Mouse (Mus musculus) limb, embryonic 14.5 days (tissue): ENCODE results near the gene Camk1g. TPM values are rescaled to one million over a fixed set of nuclear protein-coding genes. Genes with fewer than 3 reads are reported as not detected.

Source experiments
- ATAC-seq: fragments of 200-750 bp; cut with Nextera tagmentation; 2 replicates; pipeline ENCODE4 v1.8.0; 2017; ENCODE audit warnings: low read depth, moderate number of reproducible peaks, moderate TSS enrichment; ENCODE audit not compliant: low FRiP score
- DNase-seq: peaks from one replicate; pipeline ENCODE4 v3.0.0-alpha.2; 2015; ENCODE audit warnings: low spot score
- H3K27ac ChIP-seq: fragments of 300-500 bp; sonication (generic); replicated peaks from 2 replicates; pipeline ENCODE4 v1.5.1; 2014; ENCODE audit warnings: low read depth, mild to moderate bottlenecking, low read length, moderate library complexity, mixed read lengths
- H3K27me3 ChIP-seq: fragments of 300-500 bp; sonication (generic); 2 replicates; pipeline ENCODE4 v1.6.1; 2014; ENCODE audit warnings: low read length, mixed read lengths; ENCODE audit not compliant: control insufficient read depth, insufficient read depth
- H3K36me3 ChIP-seq: fragments of 300-500 bp; sonication (generic); 2 replicates; pipeline ENCODE4 v1.6.1; 2014; ENCODE audit warnings: mild to moderate bottlenecking, low read length, moderate library complexity, mixed read lengths; ENCODE audit not compliant: control insufficient read depth, insufficient read depth
- H3K4me1 ChIP-seq: fragments of 300-500 bp; sonication (generic); 2 replicates; pipeline ENCODE4 v1.6.1; 2014; ENCODE audit warnings: antibody characterized with exemption, low read length, mixed read lengths; ENCODE audit not compliant: control insufficient read depth, insufficient read depth
- H3K4me2 ChIP-seq: fragments of 300-500 bp; sonication (generic); replicated peaks from 2 replicates; pipeline ENCODE4 v1.6.1; 2014; ENCODE audit warnings: low read depth, mild to moderate bottlenecking, low read length, moderate library complexity; ENCODE audit not compliant: severe bottlenecking
- H3K4me3 ChIP-seq: fragments of 300-500 bp; sonication (generic); replicated peaks from 2 replicates; pipeline ENCODE4 v1.5.1; 2014; ENCODE audit warnings: low read length
- H3K9ac ChIP-seq: fragments of 300-500 bp; sonication (generic); 2 replicates; pipeline ENCODE4 v1.6.1; 2014; ENCODE audit warnings: mild to moderate bottlenecking, low read depth, low read length, moderate library complexity; ENCODE audit not compliant: severe bottlenecking
- H3K9me3 ChIP-seq: fragments of 300-500 bp; sonication (generic); 2 replicates; pipeline ENCODE4 v1.6.1; 2016; ENCODE audit warnings: low read length; ENCODE audit not compliant: control insufficient read depth
- POLR2A ChIP-seq: fragments of 200-500 bp; IDR thresholded peaks from 2 replicates; pipeline ENCODE4 v1.8.0; 2012; ENCODE audit warnings: inconsistent platforms, mild to moderate bottlenecking, moderate library complexity, borderline replicate concordance; ENCODE audit not compliant: insufficient read depth, insufficient read length; ENCODE audit errors: extremely low read depth
- WGBS: fragments of 180-500 bp; shearing (Covaris S2); extraction: QIAGEN DNeasy Blood & Tissue Kit; methylation state at CpG from one replicate; pipeline ENCODE4 v1.1.7; 2014; 5-methylcytosine and 5-hydroxymethylcytosine counted together
- polyA plus RNA-seq, 2 experiments: library from polyadenylated mRNA; depleted of rRNA in 1 of 2; stranded (reverse) in 1 of 2; unstranded in 1 of 2; fragments of >200 nt; fragmentation: Nextera tagmentation in 1 of 2; extraction: Ambion mirVana in 1 of 2; gene quantifications; 2 replicates each; pipeline versions ENCODE4 v1.2.1 to v1.2.3; 2012 to 2014

The Camk1g gene
- polyA plus RNA-seq, 2 experiments: 9.1 to 9.8 TPM

DNA sequence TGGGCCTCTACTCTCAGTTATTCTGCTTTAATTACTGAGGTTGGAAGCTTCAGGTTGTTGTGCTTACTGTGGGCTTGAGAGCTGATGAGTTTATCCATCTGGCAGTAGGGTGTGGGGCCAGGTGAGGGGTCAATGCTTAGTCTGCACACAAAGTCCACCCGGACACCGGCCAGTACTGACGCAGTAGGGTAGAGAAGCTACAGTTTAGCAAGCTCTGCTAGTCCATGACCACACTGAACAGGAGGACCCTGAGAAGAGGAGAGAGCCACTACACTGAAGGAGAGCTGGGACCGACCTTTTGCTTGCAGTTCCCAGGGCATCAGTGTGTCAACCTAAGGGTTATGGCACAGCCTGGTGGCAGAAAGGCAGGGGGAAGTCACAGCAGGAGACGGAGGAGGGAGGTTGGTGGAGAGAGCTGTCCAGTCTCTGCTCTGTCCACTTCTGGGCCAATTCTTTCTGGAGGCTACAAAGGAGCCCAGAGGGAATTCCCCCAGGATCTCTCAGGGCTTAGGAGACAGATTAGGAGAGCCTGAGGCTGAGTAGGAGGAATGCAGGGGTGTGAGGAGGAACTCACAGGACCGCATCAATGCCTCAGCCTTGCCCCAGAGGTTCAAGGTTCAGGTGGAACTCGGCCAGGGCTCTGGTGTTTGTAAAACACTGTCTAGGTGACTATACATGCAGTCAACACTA, 43.5 kb downstream of the Camk1g start:
- Histone ChIP-seq H3K36me3 (no peaks in the 10 kb centered on the region), H3K4me3 (no peak overlapping the region), H3K27ac (no peak overlapping the region), H3K4me1 (no peaks in the 10 kb centered on the region), H3K4me2 (no peak overlapping the region), H3K9me3 (no peaks in the 10 kb centered on the region), H3K9ac (no peak overlapping the region), H3K27me3 (no peaks in the 10 kb centered on the region)
- DNase-seq: no peak
- 71% methylated on average over 7 of the region's 7 CpGs for WGBS
- ATAC-seq: no peak
- TF ChIP-seq POLR2A: no peak

DNA sequence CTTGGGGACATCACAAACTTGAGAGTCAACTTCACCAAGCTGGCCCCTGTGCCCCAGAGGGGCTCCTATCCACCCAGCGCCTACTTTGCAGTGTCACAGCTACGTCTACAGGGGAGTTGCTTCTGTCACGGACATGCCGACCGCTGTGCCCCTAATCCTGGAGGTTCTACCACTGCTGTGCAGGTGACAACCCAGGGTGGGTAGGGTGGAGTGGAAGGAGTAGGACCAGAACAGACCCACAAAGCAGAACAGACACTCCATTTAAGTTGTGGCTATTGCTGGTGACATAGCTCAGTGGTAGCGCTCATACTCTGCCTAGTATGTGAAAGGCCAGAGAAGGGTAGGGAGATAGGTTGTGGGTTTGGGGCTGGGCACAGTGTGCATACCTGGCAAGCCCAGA, 44.2 kb downstream of the Camk1g start:
- H3K4me2 ChIP-seq: no peak overlapping the region
- H3K4me1 ChIP-seq: no peaks in the 10 kb centered on the region
- H3K36me3 ChIP-seq: no peaks in the 10 kb centered on the region
- no peak for ATAC-seq
- no peak overlapping the region for H3K27ac ChIP-seq
- no peaks in the 10 kb centered on the region for H3K27me3 ChIP-seq
- H3K4me3 ChIP-seq: no peak overlapping the region
- H3K9ac ChIP-seq: no peak overlapping the region
- WGBS: 86% methylated on average over 6 of the region's 6 CpGs
- no peaks in the 10 kb centered on the region for H3K9me3 ChIP-seq
- no peak for DNase-seq
- TF ChIP-seq POLR2A: no peak

DNA sequence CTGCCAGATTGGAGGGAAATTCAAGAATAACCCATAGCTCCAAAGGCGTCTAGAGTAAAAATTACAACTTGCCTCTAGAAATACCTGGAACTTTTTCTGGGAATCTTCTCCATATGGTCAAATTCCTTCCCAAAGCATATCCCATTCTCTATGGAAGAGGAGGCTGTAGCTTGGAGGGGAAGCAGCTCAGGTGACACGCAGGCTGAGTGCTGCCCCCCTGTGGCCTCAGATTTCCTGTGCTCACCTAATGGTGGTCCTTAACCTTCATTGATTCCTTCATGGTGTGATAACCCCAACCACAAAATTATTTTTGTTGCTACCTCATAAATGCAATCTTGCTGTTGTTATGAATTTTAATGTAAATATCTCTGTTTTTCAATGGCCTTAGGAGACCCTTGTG, 45.9 kb downstream of the Camk1g start:
- Histone ChIP-seq H3K4me1 (no peaks in the 10 kb centered on the region), H3K4me2 (no peak overlapping the region), H3K27ac (no peak overlapping the region), H3K9ac (no peak overlapping the region), H3K4me3 (no peak overlapping the region), H3K9me3 (no peaks in the 10 kb centered on the region), H3K27me3 (no peaks in the 10 kb centered on the region), H3K36me3 (no peaks in the 10 kb centered on the region)
- TF ChIP-seq POLR2A: no peak
- 36% methylated on average over 2 of the region's 2 CpGs for whole genome bisulfite sequencing
- ATAC-seq (no peak), DNase-seq (peak; percentile 34)

DNA sequence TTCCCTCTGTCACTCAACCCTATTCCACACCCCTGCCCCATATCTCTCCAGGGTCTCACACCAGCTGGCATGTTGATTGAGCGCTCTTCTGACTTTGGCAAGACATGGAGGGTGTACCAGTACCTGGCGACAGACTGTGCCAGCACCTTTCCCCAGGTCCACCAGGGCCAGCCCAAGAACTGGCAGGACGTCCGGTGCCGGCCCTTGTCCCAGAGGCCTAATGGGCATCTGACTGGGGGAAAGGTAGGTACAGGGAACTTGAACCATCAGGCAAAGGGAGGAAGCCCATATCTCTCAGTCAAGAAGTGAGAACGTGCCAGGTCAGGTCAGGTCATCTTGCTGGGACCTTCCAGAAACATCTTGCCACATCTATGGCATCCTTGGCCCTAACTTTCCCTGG, 46.4 kb downstream of the Camk1g start:
- Histone ChIP-seq H3K9me3 (no peaks in the 10 kb centered on the region), H3K4me2 (no peak overlapping the region), H3K27ac (no peak overlapping the region), H3K9ac (no peak overlapping the region), H3K27me3 (no peaks in the 10 kb centered on the region), H3K36me3 (no peaks in the 10 kb centered on the region), H3K4me1 (no peaks in the 10 kb centered on the region), H3K4me3 (no peak overlapping the region)
- no peak for TF ChIP-seq POLR2A
- DNase-seq: no peak
- ATAC-seq: no peak
- WGBS: 97% methylated on average over 6 of the region's 6 CpGs

DNA sequence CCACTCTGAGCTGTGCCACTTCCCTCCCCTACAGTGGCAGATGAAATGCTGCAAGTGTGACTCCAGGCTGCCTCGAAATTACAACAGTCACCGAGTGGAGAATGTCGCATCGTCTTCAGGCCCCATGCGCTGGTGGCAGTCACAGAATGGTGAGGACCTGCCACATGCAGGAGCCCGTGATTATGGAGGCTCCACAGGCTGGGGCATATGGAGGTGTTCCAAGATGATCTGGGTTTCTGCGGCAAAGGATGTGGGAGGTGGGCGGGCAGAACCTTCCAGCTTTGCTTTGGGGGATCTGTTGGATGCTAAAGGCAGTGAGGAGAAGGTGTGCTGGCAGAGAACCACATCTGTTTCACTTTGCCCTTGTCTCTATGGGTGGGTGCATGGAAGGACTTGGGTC, 49.7 kb downstream of the Camk1g start:
- no peak for DNase-seq
- no peaks in the 10 kb centered on the region for H3K9me3 ChIP-seq
- H3K4me1 ChIP-seq: no peaks in the 10 kb centered on the region
- no peak for TF ChIP-seq POLR2A
- H3K27me3 ChIP-seq: no peaks in the 10 kb centered on the region
- H3K4me3 ChIP-seq: no peak overlapping the region
- H3K36me3 ChIP-seq: no peaks in the 10 kb centered on the region
- ATAC-seq: no peak
- no peak overlapping the region for H3K9ac ChIP-seq
- 90% methylated on average over 8 of the region's 8 CpGs for WGBS
- no peak overlapping the region for H3K4me2 ChIP-seq
- H3K27ac ChIP-seq: no peak overlapping the region

DNA sequence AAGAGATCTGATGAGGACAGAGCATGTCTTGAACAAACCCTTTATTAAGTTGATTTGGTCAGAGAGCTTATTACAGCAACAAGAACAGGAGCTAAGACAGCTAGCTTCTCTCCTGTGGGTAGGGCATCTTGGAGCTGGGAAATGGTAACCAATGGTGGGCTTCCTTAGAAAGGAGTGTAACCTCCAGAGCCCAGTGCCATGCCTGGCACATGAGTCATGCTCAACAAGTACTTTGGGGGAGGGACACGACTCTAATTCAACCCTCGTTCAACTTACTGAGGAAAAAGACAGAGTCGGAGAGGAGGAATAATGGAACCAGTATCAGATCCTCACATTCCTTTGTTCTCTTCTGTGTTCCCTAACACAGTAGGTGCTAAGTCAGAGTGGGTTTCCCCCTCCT, 50.4 kb downstream of the Camk1g start:
- no peak for TF ChIP-seq POLR2A
- Histone ChIP-seq H3K9ac (no peak overlapping the region), H3K27me3 (no peaks in the 10 kb centered on the region), H3K4me1 (no peaks in the 10 kb centered on the region), H3K4me2 (no peak overlapping the region), H3K27ac (no peak overlapping the region), H3K9me3 (no peaks in the 10 kb centered on the region), H3K36me3 (no peaks in the 10 kb centered on the region), H3K4me3 (no peak overlapping the region)
- 71% methylated on average over 3 of the region's 3 CpGs for WGBS
- DNase-seq: no peak
- ATAC-seq: no peak
